Mouse (Mus musculus) left cerebral cortex, adult 9 months (tissue): ENCODE data around the gene Skiv2l.
A peak's percentile ranks its signal among the peaks of the same experiment; 100 is the strongest.
"Not testable (repeated sequence)": the region's sequence is repeated elsewhere in the genome, so short reads cannot be mapped to it uniquely, and the experiment has no call there.

Experiments
- DNase-seq, 2 experiments: peaks; one replicate each; pipeline ENCODE4 v3.0.0; 2022; ENCODE audit warnings: low spot score in 2 of 2

The Skiv2l gene

GRCm38 (mm10) chr17:34814818-34815370, 35.1 kb downstream of the Skiv2l start:
- no peak for DNase-seq

- not testable (repeated sequence) for DNase-seq
Observed at GRCm38 (mm10) chr17:34813747-34814146, 36.3 kb downstream of the Skiv2l start.

- no peak for DNase-seq
Observed at GRCm38 (mm10) chr17:34811275-34811674, 38.7 kb downstream of the Skiv2l start.

GRCm38 (mm10) chr17:34810811-34811210, 39.2 kb downstream of the Skiv2l start:
- DNase-seq, result not testable (repeated sequence)

GRCm38 (mm10) chr17:34810411-34810810, 39.6 kb downstream of the Skiv2l start:
- not testable (repeated sequence) for DNase-seq

- no peak for DNase-seq
Observed at GRCm38 (mm10) chr17:34808599-34809205, 41.3 kb downstream of the Skiv2l start.

GRCm38 (mm10) chr17:34807176-34807575, 42.8 kb downstream of the Skiv2l start:
- DNase-seq, result no peak

GRCm38 (mm10) chr17:34804871-34805562, 45.0 kb downstream of the Skiv2l start:
- no peak for DNase-seq

GRCm38 (mm10) chr17:34804301-34804700, 45.7 kb downstream of the Skiv2l start, which contains the start of gene Cyp21a1:
Gene Cyp21a1, minus strand, starts transcription at chr17:34804561.
- DNase-seq, result not testable (repeated sequence)

- DNase-seq, result not testable (repeated sequence)
Observed at GRCm38 (mm10) chr17:34803367-34803766, 46.6 kb downstream of the Skiv2l start.

GRCm38 (mm10) chr17:34802756-34803155, 47.3 kb downstream of the Skiv2l start:
- not testable (repeated sequence) for DNase-seq

GRCm38 (mm10) chr17:34800781-34801305, 49.2 kb downstream of the Skiv2l start:
- DNase-seq, result not testable (repeated sequence)

- no peak for DNase-seq
Observed at GRCm38 (mm10) chr17:34799531-34799925, 50.5 kb downstream of the Skiv2l start.

GRCm38 (mm10) chr17:34798866-34799530, 51.0 kb downstream of the Skiv2l start:
- DNase-seq, result no peak

GRCm38 (mm10) chr17:34798071-34798470, 51.9 kb downstream of the Skiv2l start:
- not testable (repeated sequence) for DNase-seq

- not testable (repeated sequence) for DNase-seq
Observed at GRCm38 (mm10) chr17:34797211-34797995, 52.6 kb downstream of the Skiv2l start.

- no peak for DNase-seq
Observed at GRCm38 (mm10) chr17:34796311-34797140, 53.5 kb downstream of the Skiv2l start.

- peak in 1 of 2 experiments; percentile 34 for DNase-seq
Observed at GRCm38 (mm10) chr17:34795633-34796032, 54.4 kb downstream of the Skiv2l start.

GRCm38 (mm10) chr17:34795016-34795415, 55.0 kb downstream of the Skiv2l start:
- no peak for DNase-seq
